Mouse (Mus musculus) cerebellum, adult 8-10 months (tissue): ENCODE data around the gene Serpinb9g.
"Not testable (repeated sequence)": the region's sequence is repeated elsewhere in the genome, so short reads cannot be mapped to it uniquely, and the experiment has no call there.

Source experiments
- DNase-seq: peaks from one replicate; pipeline ENCODE4 v3.0.0; 2022

Serpinb9g gene

DNA sequence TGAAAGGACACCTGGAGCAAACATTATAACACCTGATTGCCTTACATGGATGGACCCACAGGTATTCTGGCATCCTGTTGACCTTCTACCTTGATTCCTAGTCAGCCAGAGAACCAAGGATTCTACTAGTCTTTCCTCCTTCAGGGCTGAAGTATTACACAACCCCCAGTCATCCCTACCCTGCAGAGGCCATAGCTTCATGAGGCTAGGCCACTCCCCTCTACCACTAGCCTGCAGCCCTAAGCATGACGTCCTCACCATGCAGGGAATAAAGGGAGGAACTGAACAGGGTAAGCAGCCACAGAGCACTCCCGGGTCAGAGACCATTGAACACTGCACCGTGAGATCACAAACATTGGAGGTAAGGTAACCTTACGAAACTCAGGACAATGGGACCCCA, at the start of gene Serpinb9g:
Serpinb9g (plus strand) TSS at position 301 of the 400 bp plus-strand sequence.
- not testable (repeated sequence) for DNase-seq

- DNase-seq: not testable (repeated sequence)
Measured at GRCm38 (mm10) chr13:33483872-33484271, 718 bp upstream of the Serpinb9g start.

DNA sequence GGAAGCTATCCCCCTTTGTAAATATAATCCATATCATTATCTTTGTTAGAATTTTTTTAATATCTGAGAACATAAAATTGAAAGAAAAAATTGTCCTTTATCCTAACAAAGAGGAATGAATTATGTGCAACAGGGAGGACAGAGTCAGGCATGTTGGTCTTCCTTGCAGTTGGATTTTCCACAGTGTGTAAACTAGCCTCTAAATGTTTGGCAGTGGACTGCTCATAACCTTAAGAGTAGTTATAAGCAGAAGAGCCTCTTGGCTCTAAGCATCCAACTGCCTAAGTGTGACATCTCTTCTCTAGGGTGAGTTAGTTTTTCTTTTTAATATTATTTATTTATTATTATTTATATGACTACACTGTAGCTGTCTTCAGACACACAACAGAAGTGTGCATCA, 40.0 kb downstream of the Serpinb9g start:
- DNase-seq: no peak

- DNase-seq: no peak
Measured at GRCm38 (mm10) chr13:33532814-33533213, 48.2 kb downstream of the Serpinb9g start.
